Mouse (Mus musculus) 416B (cell line): ENCODE data around the gene Cks1b.

Source experiments
- DNase-seq: peaks from one replicate; pipeline ENCODE4 v3.0.0; 2011; ENCODE audit warnings: low read depth

The Cks1b gene

DNA sequence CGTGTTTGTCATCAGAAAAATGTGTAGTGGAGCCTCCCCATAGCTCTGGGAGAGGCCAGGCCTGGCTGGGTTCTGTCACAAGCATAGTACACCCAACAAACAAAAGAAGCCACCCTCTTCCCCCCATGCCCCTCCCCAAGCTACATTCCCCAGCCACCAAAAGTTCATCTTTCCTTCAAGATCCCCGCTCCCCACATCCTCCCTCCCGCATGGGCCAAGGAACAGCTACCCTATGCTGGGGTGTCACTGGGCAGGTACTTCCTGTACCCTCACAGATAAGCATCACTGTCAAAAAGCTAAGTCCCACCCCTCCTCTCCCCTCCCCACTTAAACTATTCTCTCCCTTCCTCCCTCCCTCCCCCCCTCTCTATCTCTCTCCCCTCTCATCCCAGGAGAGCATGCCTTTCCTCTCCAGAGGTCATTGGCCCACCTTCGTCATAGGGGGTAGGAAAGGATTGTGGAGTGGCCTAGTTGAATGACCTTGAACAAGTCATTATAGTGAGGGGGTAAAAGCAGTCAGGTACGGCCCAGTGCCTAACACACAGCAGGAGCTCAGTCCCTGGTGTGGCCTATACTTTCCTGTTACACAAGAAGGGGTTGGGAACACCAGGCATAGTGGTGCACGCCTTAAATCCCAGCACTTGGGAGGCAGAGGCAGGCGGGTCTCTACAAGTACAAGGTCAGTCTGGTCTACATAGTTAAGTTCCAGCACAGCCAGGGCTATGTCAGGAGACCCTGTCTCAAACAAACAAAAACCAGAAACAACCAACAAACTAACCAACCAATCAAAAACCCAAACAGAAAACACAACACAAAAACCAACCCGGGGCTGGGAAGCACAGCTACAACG lies 35.9 kb downstream of the Cks1b start:
- no peak for DNase-seq

DNA sequence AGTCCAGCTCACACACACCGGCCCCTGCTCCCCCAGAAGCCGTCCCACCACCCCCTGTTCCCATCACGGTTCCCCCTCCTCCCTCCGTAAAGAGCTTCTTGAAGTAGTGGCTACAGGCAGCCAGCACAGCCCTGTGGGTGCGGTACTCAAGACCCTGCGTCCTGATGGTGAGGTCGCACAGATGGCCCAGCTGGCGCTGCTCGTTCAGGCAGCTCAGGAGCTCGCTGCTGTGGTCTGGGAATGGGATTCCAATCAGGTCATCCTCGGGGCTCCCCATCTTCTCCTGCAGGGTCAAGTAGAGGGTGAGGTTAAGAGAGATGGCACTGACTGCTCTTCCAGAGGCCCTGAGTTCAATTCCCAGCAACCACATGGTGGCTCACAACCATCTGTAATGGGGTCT lies 37.0 kb downstream of the Cks1b start:
- DNase-seq, result no peak

DNA sequence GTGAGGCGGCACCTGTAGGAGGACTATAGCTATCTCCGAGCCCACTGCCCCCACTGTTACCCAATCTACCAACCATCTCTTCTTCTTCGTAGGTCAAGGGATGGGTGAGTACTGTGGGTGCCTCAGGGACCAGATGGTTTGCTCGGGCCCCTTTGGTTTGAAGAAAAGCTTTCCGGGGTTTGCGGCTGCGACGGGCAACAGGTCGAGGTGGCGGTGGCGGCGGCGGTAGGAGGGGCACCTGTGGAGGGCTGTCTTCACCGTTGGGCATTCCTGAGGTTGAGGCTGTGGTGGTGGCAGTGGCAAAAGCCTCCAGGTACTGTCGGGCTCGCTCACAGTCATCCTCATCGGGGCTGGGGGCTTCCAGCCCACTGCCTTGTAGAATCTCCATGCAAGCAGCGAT lies 37.5 kb downstream of the Cks1b start:
- DNase-seq, result no peak

DNA sequence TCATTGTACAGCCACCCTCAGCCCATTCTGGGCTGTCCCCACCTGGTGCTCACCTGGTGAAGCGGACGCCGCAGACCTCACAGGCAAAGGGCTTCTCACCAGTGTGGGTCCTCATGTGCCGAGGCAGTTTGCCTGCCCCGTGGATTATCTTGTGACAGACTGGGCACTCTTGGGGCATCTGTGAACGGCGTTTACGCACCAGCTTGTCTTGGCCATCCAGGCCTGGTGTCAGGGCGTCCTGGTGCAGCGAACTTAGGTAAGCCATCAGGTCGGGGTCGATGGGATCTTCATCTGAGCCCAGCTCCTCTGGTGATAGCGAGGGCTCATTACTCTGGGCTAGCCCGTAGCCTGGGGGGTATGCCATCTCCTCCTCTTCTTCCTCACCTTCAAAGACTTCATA lies 37.9 kb downstream of the Cks1b start:
- no peak for DNase-seq

DNA sequence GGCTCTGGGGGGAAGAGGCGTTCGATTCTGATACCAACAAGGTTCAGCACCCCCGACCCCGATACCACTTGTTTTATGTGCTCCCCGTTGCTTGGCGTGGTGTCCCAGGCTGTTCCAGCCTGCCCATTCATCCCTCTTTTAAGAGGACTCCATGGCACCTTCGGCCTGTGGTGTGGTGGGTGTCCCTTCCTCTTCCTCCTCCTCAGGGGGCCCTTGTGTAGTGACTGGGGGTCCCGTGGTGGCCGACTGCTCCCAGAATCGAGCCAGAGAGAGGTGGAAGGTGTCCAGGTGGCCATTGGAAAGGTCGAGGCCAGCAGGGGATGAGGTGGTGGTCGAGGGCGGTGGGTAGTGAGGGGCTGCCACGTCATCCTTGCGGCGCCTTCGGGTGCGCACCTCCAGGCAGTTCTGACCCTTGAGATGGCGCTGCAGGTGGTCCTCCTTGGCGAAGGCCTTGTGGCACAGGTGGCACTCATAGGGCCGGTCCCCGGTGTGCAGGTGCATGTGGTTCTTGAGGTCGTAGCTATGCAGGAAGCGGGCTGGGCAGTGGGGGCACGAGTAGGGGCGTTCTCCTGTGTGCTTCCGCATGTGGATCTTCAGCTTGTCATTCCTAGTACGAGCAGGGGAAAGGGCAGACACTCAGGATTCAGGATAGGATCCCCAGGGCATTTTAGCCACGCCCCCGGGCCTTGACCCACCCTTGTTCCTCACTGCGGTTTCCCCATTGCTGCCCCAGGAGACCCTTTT lies 38.6 kb downstream of the Cks1b start:
- DNase-seq, result no peak

DNA sequence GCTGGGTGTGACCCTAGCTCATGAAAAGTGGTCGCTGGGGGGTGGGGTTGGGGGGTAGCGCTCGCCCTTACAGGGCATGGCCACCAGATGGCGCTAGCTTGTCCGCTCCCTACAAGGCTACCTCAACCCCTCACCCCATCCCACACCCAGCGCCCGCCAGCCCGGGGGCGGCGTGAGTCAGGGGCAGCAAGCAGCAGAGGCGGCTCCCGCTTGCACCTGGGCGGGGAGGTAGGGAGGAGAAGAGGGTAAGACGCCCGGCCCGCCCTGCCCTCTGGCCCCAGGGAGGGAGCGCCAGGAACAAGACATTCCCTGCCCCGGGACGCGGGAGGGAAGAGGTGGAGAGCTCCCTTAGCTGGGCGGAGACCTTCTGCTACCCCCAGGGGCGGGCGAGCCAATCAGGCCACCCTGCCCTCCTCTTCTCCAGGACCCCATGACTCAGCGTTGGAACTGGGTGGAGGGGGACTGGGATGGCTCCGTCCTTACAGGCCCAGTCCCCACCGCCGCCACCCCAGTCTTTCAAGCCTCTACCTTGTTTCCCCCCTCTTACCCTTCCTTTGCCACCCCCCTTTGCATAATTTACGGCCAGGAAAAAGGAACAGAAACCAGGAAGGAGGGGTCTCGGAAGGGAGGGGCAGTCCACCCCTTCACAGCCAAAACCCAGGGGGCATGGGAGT lies 39.7 kb downstream of the Cks1b start:
- peak; percentile 27 for DNase-seq

DNA sequence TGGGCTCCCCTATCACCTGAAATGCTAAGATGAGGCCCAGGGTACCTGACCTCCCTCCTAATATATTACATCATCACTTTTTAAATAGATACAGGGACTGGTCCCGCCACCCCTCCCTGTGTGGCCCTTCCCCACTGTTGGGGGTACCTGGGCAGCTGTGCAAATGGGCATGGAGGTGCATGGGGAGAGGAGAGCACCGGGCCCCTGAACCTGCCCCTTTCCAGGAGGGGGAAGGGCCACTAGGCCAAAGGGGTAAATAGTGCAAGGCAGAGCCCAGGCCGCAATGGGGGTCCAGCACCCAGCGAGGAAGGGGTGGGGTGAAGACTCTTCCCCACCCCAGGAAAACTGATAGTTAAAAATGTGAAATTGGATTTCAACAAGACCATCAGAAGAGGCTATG lies 40.4 kb downstream of the Cks1b start:
- no peak for DNase-seq

DNA sequence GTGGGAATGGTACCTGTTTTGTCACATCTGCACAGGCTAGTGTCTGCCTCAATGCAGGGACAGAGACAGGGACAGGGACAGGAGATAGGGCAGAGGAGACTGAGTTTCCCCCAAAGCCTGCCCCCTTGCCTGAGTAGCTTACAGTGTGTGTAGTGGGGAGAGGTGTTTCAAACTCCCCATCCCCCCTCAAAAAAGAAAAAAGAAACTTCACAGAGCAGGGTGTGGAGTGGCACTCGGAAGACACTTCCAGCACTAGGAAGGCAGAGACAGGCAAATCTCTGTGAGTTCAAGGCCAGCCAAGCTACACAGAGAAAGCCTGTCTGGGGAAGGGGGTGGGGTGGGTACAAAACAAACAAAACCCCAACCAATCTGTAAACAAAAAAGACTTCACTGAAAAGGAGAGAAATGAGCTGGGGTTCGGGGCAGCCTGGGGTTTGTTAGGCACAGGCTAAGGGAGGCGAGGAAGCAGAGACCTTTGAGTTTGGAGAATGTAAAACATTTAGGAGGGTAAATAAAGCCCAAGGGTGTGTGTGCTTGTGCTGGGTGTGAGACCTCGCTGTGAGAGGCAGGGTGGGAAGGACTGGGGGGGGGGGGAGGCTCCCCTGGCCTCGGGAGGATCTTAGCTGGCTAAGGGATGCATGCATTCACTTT lies 44.5 kb downstream of the Cks1b start:
- DNase-seq, result no peak

DNA sequence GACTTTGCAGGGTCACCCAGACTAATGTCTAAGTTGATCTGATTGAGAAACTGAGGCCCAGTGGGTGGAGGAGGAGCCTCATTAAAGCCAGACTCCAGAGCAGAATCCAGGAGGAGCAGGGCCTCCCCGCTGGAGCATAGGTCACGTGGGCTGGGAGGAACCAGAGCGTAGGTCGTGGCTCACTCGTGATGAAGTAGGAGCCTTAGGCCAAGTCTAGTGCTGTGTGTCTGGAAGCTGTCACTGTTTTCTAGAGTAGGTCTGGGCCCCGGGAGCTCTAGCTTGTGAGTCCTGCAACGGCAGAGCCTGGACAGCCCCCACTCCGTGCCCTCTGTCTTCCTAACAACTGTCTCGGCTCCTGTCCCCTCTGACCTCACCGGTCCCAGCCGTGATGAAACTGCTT lies 50.8 kb downstream of the Cks1b start:
- DNase-seq, result no peak

DNA sequence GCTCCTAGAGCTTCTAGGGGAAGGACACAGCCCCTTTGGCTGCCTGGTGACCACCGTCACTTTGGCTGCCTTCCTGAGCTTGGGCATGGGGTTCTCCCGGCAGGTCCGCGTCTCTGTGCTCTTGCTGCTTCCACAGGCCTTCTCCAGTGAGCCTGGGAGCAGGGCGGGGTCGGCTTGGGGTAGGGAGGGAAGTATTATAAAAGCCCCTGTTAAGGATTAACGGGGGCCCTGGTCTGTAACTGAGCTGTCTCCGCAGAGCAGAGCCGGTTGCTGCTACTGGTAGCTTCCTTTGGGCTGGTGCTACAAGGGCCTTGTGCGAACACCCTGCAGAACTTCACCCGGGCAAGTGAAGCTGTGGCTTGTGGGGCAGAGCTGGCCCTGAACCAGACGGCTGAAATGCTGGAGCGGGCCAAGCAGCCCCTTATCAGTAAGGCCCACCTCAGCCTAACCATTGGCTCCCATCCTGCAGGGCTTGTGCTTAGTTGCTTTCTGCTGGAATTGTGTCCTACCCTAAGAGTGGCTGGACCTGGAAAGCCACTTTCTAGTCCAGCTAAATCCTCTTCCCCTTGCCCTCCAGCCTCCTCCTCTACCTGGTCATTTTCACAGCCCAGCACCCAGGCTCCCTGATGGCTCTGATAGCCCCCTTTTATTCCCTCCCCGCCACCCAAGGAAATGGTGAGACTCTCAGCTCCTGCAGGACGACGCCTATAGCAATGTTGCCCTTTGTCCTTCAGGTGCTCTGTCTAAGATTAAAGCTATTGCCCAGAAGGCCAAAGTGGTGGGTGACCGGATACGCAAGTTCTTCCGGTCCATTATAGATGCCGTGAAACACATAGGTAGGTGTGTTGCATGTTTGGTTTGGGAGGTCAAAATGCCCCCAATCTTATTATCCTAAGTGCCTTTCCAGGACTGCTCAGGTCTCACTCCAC lies 52.4 kb downstream of the Cks1b start:
- DNase-seq, result no peak
